Mouse (Mus musculus): ENCODE results near the gene Alkbh3.
A peak's percentile ranks its signal among the peaks of the same experiment; 100 is the strongest.

Alkbh3 gene

DNA sequence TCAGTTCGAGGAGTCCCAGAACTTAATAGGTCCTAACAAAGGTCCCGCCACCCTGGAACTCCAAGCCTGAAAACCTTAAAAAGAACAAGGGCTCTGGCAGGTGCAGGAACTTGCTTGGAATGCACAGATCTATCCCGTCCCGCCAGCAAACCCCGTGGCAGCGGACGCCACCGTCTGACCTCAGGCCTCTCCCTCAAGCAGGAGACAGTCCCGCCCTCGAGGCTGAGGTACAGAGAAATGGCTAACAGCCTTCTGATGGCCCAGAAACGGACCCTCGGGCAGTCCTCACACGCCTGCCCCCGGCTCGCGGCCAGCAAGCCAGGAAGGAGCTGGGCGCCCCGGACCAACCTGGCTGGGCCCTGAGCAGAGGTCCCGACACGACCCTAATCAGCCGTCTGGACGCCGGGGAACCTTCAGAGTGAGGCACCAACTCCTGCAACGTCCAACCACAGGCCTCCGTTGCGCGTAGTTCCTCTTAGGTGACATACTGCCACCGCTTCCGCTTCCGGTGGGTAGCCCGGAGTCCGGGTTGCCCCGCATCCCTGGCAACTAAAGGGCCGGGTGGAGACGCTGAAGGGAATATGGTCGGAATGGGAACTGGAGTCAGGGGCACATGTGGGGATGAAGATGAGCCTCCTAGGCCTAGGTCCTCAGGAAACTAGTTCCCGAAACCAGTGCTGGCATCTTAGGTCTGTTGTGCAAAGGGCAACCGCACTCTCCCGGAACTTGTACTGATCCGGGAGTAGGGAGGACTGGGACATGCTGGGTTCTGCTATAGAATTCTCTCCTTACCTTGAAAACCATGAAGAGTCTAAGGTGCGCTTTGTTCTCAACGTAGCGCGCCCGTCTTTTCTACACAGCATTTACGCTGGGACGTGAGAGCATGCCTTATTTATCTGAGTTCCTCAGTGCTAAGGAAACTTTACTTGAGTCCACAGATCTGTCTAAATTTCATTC, at the start of gene Alkbh3:
Gene Alkbh3 (minus strand): TSS at position 473 of the 957 bp plus-strand sequence.
- peak; percentile 94 for DNase-seq (ENCODE audit: low spot score)

DNA sequence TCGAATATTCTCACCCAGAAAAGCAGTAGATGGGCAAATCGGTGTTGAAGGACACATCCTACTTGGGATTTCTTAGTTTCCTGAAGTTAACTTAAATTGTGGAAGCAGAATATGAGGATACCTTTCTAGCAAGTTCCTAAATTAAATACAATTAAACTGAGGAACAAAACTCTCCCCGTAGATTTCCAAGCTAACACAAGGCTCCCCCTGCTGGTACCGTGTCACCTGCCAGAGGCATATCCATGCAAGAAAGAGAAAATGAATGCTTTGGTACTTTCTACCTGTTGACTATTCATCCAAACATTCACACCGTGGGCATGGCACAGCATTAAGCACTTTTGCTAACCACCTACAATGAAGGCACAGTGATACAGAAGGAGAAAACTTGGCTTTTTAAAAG, 48.9 kb upstream of the Alkbh3 start:
- DNase-seq (ENCODE audit: low spot score): peak; percentile 57

DNA sequence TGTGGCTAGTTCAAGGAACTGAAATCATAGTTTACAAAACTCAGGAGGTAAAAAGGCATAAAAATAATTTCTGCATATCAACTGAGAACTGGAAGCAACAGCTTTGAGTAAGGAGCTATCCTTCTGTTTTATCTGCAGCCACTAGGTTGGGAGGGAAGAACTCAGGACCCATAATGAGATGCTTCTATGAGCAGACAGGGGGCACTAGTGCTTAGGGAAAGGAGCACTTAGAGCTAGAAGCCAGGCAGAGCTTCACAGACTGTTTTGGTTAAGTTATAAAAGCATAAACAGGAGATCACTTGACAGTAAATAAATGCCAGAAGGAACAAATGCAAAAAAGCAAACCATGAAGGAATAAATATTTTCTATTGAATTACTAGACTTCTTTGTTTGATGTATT, 44.2 kb upstream of the Alkbh3 start:
- no peak for DNase-seq (ENCODE audit: low spot score)

- no peak for DNase-seq (ENCODE audit: low spot score)
Observed at GRCm38 (mm10) chr2:94051952-94052351, 41.3 kb upstream of the Alkbh3 start.

DNA sequence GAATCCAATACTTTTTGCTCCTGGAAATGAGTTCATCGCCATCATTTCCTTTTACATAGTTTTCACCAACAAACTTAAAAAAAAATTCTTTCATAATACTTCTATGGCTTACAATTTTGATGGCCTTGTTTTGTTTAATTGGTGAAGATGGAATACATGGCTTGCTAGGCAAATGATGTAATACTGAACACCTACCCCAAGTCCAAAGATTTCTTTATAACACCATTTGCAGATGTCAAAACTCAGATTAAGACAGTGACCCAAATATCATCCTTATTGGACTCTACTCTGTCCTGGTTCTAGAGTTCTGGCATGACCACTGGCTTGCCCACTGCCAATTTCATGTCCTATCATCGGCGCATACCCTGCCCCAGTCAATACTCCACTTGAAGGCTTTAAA, 40.3 kb upstream of the Alkbh3 start:
- no peak for DNase-seq (ENCODE audit: low spot score)

DNA sequence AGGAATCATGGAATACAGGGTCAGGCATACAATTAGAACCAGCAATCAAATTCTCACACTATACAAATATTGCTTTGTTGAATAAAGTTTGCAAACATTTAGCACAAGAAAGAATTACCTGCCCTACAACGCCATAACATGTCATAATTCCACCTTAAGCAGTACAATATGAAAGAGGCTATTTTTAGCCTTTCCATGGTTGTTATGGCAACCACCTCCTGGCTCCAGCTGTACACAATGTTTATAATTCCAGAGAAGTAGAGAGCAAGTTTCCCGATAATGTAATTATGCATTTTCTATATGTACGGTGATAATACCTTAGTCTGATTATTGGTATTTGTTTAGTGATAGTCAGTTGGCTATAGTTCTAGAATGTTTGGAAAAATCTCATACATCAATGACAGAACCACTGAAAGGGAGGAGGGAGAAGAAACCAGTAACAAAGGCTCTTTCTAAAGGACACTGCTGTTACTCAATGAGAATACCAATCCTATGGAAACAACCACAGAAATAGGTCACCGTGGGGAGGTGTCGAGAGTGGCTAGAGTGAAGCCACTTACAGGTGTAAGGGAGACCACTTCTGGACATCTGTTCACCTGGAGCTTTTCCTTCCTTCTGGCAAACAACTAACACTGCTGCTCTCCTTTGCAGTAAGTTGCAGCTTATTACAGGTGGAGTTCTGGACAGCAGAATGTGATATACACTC, 39.0 kb upstream of the Alkbh3 start:
- DNase-seq (ENCODE audit: low spot score): no peak

DNA sequence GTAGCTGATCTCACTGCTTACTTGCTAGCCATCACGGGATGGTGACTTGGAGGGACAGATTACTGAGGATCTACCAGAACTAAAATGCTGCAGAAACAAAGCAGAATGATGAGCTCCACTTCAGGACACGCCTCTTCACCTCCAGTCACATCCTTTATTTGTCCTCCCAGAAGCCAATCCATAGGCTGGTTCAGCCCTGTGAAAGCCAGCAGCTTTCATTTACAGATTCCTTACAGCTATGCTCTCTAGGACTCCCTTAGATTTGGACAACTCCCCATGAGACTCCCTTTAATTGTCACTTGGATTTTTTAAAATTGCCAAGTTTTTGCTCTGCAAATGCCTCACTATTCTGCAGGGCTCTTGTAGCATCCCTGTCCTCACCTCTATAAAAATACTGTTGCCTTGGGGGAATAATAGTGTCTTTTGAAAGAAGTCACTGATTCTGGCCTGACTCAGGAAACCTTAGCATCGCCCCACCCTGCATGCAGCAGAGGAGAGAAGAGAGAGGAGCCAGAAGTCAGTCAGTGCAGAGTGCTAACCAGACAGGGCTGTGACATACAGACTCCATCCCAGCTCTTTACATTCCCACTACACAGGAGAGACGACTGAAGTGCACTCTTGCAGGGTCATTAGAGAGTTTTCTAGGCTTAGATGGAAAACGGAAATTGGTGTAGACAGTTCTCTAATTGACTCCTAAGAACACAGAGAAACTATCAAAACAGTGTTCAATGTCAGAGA, 38.3 kb upstream of the Alkbh3 start:
- no peak for DNase-seq (ENCODE audit: low spot score)

- DNase-seq (ENCODE audit: low spot score): no peak
Observed at GRCm38 (mm10) chr2:94048271-94048670, 37.7 kb upstream of the Alkbh3 start.

DNA sequence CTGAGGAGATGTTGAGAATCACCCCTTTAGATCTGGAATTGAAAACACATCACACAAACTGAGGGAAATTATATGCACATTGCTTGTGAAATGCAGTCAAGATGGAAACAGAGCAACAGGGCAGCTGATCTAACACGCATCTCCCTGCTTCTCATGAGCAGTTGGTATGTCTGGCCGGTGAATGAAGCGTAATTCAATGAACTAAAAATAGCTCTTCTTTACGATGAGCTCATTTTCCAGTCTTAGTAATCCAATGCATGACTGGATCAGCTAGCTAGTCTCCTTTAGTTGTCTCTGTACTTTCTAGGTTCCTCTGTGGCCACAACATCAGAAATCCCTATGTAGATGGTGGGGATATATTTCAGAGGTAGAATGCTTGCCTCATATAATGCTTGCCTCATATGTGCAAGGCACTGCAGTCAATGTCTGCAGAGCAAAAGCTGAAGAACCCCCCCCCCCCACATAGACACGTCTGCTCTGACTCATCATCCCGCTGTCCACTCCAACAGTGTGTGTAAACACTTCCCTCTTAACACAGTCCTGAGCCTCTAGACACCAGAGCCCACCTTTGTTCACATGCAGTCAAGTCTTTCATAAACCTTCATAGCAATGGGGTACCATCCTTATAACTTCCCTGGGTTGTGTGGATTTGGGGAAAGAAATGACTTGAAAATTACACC, 34.9 kb upstream of the Alkbh3 start:
- DNase-seq (ENCODE audit: low spot score): no peak

GRCm38 (mm10) chr2:94044174-94044573, 33.6 kb upstream of the Alkbh3 start:
- no peak for DNase-seq (ENCODE audit: low spot score)

DNA sequence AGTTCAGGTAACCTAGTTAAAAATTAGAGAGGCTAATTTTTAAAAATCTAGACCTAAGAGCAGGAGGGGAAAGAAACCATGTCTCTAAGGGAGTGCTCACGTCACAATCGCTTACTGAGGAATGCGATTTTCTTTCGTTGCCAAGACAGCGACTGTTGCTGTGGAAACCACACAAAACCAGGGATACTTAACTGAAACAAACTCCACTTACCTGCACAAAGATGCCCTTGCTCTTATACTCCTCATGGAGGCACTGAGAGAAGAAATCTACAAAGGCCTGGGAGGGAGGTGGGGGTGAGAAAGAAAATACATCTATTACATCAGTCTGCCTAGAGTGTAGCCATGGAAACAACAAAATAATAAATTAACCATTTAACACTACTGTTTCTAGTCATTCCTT, 33.1 kb upstream of the Alkbh3 start:
- DNase-seq (ENCODE audit: low spot score): no peak

GRCm38 (mm10) chr2:94042461-94042860, 31.9 kb upstream of the Alkbh3 start:
- DNase-seq (ENCODE audit: low spot score): no peak

- DNase-seq (ENCODE audit: low spot score): no peak
Observed at GRCm38 (mm10) chr2:94040391-94041125, 30.0 kb upstream of the Alkbh3 start.

- peak; percentile 77 for DNase-seq (ENCODE audit: low spot score)
Observed at GRCm38 (mm10) chr2:94035428-94036331, 25.1 kb upstream of the Alkbh3 start.

- no peak for DNase-seq (ENCODE audit: low spot score)
Observed at GRCm38 (mm10) chr2:94030602-94031001, 20.0 kb upstream of the Alkbh3 start.

GRCm38 (mm10) chr2:94024637-94025036, 14.0 kb upstream of the Alkbh3 start:
- DNase-seq (ENCODE audit: low spot score): no peak

GRCm38 (mm10) chr2:94002331-94002730, 8.3 kb downstream of the Alkbh3 start:
- DNase-seq (ENCODE audit: low spot score): peak; percentile 92

DNA sequence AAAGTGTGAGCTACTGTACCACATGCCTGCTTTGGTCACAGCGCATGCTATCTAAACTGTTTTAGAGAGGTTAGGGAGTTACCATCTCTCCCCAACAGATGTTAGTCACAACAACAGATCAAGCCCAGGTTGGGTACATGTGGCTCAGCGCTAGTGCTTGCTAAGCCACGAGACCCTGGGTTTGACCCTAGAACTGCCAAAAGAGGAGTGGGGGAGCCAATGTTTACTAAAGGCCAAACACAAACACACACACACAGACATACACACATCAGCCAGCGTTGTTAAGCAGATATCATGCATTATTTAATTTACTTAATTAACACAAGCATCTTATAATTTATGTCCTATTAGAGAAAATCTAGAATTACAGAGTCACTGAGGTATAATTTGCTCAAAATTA, 8.7 kb downstream of the Alkbh3 start:
- DNase-seq (ENCODE audit: low spot score): no peak

DNA sequence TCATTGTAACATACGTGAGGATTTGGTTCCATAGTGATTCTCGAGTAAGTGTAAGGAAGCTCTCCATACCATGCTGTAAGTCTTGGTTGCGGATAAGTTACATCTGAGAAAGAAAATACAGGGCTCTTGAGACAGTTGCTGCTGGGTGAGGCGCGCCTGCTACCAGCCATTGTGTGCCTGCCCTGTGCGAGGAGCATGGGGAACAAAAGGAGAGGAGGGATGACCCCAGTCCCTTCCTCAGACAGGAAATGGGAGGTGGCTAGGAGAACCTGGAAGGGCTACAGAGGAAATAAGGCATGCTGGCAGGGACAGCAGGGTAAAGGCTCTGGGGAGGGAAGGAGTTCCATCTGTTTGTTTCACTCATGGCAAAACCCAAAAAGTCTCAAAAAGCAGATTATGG, 9.2 kb downstream of the Alkbh3 start:
- DNase-seq (ENCODE audit: low spot score): no peak

DNA sequence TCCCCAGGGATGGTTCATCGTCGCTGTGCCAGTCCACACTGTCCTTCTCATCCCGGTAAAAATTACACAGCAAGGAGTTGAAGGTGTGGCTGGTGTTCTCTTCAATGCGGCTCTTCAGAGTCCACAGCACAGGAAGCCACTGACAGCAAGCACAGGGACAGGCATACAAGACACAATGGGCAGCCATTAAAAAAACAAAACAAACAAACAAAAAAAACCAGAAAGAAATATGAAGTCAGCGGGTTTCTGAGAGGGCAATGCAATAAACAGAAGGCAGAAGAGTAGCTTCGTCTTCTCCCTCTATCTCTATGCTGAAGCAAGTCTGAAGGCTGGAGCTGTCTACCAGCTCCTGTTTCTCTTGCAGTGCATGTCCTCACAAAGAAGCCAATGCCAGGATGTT, 14.4 kb downstream of the Alkbh3 start, which contains the start of gene Gm27027:
Gene Gm27027 (minus strand): TSS at position 101 of the 400 bp plus-strand sequence.
- DNase-seq (ENCODE audit: low spot score): no peak

All from testis, postnatal 10 days (tissue).